Mouse (Mus musculus): ENCODE results near the gene Gad1. TPM values are rescaled to one million over a fixed set of nuclear protein-coding genes. Genes with fewer than 3 reads are reported as not detected.

Gene Gad1
- polyA plus RNA-seq, 1 experiment from 2014 or later: 0.23 TPM

Other genes starting within 250 kb of the Gad1 start
- gene Sp5, start 78.1 kb upstream of the Gad1 start, polyA plus RNA-seq (2015; fragmentation: Nextera tagmentation; extraction: Ambion mirVana): 0.53 and 0.86 TPM in 2 replicates
- 0.59 and 0.64 TPM in 2 replicates for gene Erich2, start 44.3 kb upstream of the Gad1 start, polyA plus RNA-seq (2015; fragmentation: Nextera tagmentation; extraction: Ambion mirVana)
- gene Gorasp2, start 108.5 kb downstream of the Gad1 start, polyA plus RNA-seq (2015; fragmentation: Nextera tagmentation; extraction: Ambion mirVana): 145 and 147 TPM in 2 replicates
- 2.0 and 2.3 TPM in 2 replicates for gene Gm26558, start 109.0 kb downstream of the Gad1 start, polyA plus RNA-seq (2015; fragmentation: Nextera tagmentation; extraction: Ambion mirVana)